Mouse (Mus musculus) heart, adult 2 months (tissue): ENCODE measurements around the gene Btn1a1.

ENCODE experiments used
- CTCF ChIP-seq: fragments of 200-600 bp; IDR thresholded peaks from 2 replicates; pipeline ENCODE4 v1.8.1; 2022; ENCODE audit warnings: antibody characterized with exemption, mild to moderate bottlenecking, moderate library complexity
- POLR2A ChIP-seq: fragments of 200-500 bp; IDR thresholded peaks from 2 replicates; pipeline ENCODE4 v1.6.1; 2011; ENCODE audit warnings: mild to moderate bottlenecking, low read depth, low read length, control low read depth; ENCODE audit not compliant: insufficient read depth

GRCm38 (mm10) chr13:23434426-23434825 lies 31.3 kb downstream of the Btn1a1 start:
- TF ChIP-seq CTCF (no peak), POLR2A (no peak)
